Mouse (Mus musculus) frontal cortex, postnatal 14 days (tissue): ENCODE measurements at regions not wholly inside any gene's neighbourhood (a gene's known extent, or its start where the extent isn't known, plus 50 kb on each side); places are given as distances from the start of the nearest gene placed in this dataset.

Experiments
- DNase-seq, 2 experiments: peaks; one replicate each; pipeline ENCODE4 v3.0.0; 2022; ENCODE audit warnings: low spot score in 2 of 2

DNA sequence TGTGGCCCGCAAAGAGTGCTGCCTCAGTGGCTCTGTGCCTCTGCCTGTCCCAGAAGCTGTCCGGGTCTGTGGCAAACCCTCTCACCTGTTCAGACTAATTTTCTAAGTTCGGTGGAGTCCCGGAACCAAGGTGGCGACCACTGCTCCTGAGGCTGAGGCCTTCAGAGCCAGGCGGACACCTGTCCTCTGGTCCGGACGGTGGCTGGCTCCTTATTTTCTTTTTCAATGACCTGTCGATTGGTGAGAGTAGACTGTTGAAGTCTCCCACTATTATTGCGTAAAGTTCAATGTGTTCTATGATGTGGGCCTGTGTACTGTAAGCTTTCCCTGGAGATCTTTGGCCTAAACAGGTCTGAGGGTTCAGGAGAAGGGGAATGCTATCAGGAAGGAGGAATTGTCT, 112.0 kb upstream of the Btbd35f4 start:
- peak in 1 of 2 experiments; percentile 2 for DNase-seq
